Mouse (Mus musculus) erythroblast, embryonic 14.5 days (primary cell): ENCODE results near the gene Patj.

Experiments
- GATA1 ChIP-seq: IDR thresholded peaks from 2 replicates; pipeline ENCODE4 v1.6.1; 2012; ENCODE audit warnings: low read length, inconsistent platforms, mixed read lengths
- TAL1 ChIP-seq: IDR thresholded peaks from 3 replicates; pipeline ENCODE4 v1.6.1; 2012; ENCODE audit warnings: low read length, inconsistent platforms, mixed read lengths

DNA sequence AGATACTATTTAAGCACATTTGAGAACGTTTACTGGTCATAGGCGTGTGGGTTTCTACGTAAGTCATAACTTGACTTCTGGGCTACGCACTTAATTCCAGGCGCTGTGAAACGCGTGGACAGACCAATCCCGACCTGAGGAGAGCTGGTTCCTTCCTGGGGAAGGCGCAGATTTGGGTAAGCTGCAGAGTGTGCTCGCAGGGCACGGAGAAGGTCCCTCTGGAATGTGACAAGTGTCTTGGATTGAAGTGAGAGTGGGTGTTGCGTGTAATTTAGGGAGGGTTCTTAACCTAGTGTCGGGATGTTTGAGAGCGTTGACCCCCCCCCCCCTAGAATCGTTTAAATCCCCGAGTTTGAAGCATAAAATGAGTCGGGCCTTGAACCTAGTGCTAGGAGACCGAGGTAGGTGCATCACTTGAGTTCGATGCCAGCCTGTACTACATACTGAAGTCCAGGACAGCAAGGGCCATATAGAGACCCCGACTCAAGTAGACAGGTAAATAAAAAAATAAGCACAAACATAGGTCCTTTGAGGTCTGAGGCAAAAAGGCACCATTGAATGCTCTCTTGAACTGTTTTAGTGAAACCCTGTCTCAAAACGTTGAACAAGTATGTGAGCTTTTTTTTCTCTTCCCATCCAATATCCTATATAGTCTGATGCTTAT lies 331.8 kb downstream of the Patj start:
- no peak for TF ChIP-seq GATA1
- TF ChIP-seq TAL1 = no peak
